Mouse (Mus musculus): ENCODE results near the gene Pgls.

Gene Pgls

DNA sequence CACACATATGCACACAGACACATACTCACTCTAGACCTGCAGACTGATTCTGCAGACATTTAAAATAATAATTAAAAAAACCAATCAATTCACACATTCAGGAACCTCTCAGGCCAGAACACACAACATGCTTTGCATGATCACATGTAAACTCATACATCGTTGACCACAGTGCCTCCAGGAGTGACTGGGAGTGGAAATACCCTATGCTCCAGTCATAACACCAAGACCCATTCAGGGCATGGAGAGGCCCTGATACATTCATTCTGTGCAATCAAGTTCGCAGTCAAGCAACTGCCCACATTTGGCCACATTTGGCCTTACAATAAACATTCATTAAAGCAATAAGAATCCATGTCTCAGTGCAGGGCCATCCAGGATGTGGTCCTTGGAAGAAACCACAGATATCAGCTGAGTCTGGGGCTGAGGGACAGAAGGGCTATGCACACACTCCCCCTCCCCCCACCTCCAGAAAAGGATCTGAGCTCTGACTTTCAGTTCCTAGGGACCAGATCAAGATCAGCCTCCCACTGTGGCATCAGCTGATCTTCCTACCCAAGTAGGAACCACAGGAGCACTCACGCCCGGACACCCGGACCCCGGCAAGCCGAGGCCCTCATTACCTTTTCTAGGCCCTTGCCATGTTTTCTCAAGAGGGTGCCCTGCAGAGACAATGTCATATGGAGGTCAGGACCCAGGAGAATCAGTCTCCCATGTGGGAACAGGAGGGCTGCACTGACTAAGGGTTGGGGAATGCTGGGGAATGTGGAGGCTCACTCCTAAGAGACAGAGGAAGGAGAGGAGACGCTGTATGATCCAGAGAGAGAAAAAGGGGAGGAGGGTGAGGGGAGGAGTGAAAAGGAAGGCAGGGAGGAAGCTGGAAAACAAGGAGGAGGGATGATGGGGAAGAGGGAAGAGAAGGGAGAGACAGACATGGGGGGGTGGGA, 45.4 kb downstream of the Pgls start:
- DNase-seq (ENCODE audit: low spot score in 2 of 2): no peak

DNA sequence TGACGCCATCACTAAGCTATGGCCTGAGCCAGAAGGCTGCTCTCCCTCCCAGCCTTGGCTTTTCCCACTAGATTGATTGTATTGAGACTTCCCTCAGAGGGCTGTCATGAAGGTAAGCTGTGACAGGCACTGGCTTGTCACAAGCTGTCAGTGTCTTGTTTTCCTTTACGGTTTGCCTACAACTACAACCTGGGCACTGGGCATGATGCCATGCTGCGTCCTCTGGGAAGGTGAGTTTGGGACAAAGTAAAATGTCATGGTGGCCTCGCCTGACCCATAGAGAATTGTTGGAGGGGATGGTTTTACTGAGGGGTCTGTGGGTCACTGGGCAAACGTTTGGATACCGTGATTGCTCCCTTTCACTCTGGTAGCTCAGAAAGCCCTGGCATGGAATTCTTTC, 46.3 kb downstream of the Pgls start:
- DNase-seq (ENCODE audit: low spot score in 2 of 2): no peak

DNA sequence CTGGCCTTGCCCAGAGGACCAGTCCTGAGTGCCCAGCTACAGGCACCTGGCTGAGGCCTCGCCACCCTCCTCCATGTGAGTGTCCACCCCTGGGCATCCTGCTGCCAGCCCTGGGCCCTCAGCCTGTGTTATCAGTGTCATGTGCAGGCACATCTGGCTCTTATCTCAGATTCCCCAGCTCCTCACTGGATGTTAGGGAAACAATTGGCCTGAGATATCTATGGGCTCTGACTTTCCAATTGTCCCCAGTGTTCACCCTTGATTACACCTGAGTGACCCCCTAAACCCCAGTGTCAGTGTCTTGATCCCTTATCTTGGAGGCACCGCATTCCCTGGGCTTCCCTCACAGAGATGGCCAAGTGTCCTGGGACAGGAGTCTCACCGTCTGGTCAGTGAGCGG, 47.3 kb downstream of the Pgls start:
- no peak for DNase-seq (ENCODE audit: low spot score in 2 of 2)

DNA sequence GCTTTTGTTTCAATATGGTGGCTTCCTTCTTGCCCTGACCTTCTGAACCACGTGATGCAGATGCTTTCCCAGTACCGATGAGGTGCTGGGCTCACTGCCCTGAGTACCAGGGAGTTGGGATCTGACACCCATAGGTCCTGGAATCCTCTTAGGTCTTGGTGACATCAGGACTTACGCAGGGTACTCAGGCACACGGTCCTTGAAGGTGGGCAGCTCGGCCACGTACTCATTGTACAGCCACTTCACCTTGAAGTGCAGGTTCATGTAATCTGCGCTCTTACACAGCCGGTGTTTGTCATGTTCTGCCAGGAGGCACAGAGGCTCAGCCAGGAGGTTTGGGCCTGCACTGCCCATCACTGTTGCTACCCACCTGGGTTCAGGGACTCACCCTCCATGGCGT, 53.5 kb downstream of the Pgls start:
- no peak for DNase-seq (ENCODE audit: low spot score in 2 of 2)
